Mouse (Mus musculus) liver, postnatal 0 days (tissue): ENCODE measurements around the gene Fbxo42. TPM values are rescaled to one million over a fixed set of nuclear protein-coding genes. Genes with fewer than 3 reads are reported as not detected.

Experiments
- ATAC-seq: fragments of 200-750 bp; cut with Nextera tagmentation; 2 replicates; pipeline ENCODE4 v1.8.0; 2017; ENCODE audit warnings: mild to moderate bottlenecking, moderate library complexity
- DNase-seq: peaks from one replicate; pipeline ENCODE4 v3.0.0-alpha.2; 2016
- H3K27ac ChIP-seq: fragments of 300-500 bp; sonication (generic); 2 replicates; pipeline ENCODE4 v1.5.1; 2014; ENCODE audit warnings: antibody characterized with exemption, moderate library complexity, mild to moderate bottlenecking, low read depth
- H3K27me3 ChIP-seq: fragments of 300-500 bp; sonication (generic); 2 replicates; pipeline ENCODE4 v1.6.1; 2014; ENCODE audit warnings: low read length, control low read depth, mixed read lengths; ENCODE audit not compliant: insufficient read depth
- H3K36me3 ChIP-seq: fragments of 300-500 bp; sonication (generic); replicated peaks from 2 replicates; pipeline ENCODE4 v1.6.1; 2014; ENCODE audit warnings: mild to moderate bottlenecking, control low read depth, low read length, moderate library complexity, mixed read lengths; ENCODE audit not compliant: insufficient read depth
- H3K4me1 ChIP-seq: fragments of 300-500 bp; sonication (generic); 2 replicates; pipeline ENCODE4 v1.6.1; 2014; ENCODE audit warnings: antibody characterized with exemption, mild to moderate bottlenecking, control low read depth; ENCODE audit not compliant: insufficient read depth
- H3K4me2 ChIP-seq: fragments of 300-500 bp; sonication (generic); 2 replicates; pipeline ENCODE4 v1.6.1; 2014; ENCODE audit warnings: low read depth, mild to moderate bottlenecking, low read length, moderate library complexity, mixed read lengths
- H3K4me3 ChIP-seq: fragments of 300-500 bp; sonication (generic); 2 replicates; pipeline ENCODE4 v1.5.1; 2014; ENCODE audit warnings: low read depth, low read length
- H3K9ac ChIP-seq: fragments of 300-500 bp; sonication (generic); replicated peaks from 2 replicates; pipeline ENCODE4 v1.6.1; 2014; ENCODE audit warnings: mild to moderate bottlenecking, moderate library complexity
- H3K9me3 ChIP-seq: fragments of 300-500 bp; sonication (generic); 2 replicates; pipeline ENCODE4 v1.6.1; 2016; ENCODE audit warnings: mild to moderate bottlenecking, control low read depth, low read length, mixed read lengths
- CTCF ChIP-seq: sonication (generic); IDR thresholded peaks from 2 replicates; pipeline ENCODE4 v1.5.1; 2016; ENCODE audit warnings: antibody characterized with exemption, low read depth
- EP300 ChIP-seq: IDR thresholded peaks from 2 replicates; pipeline ENCODE4 v1.6.1; 2016; ENCODE audit warnings: antibody characterized with exemption, low read depth, mild to moderate bottlenecking
- WGBS: fragments of 180-500 bp; shearing (Covaris S2); extraction: QIAGEN DNeasy Blood & Tissue Kit; methylation state at CpG from one replicate; pipeline ENCODE4 v1.1.7; 2014; ENCODE audit not compliant: insufficient replicate concordance; 5-methylcytosine and 5-hydroxymethylcytosine counted together
- polyA plus RNA-seq: library from polyadenylated mRNA; unstranded; fragments of >200 nt; fragmentation: Nextera tagmentation; extraction: Ambion mirVana; gene quantifications from 2 replicates; pipeline ENCODE4 v1.2.1, GENCODE M21; 2015

Fbxo42 gene
- polyA plus RNA-seq, 1 experiment from 2014 or later = 11.7 TPM

- no peak overlapping the region; the same call in 1 of the 2 replicates for H3K9ac ChIP-seq
- no peak overlapping the region for H3K4me3 ChIP-seq
- TF ChIP-seq EP300 (no peak), CTCF (no peak)
- 82% methylated on average over 5 of the region's 5 CpGs for WGBS
- H3K27me3 ChIP-seq = no peaks in the 10 kb centered on the region
- DNase-seq = no peak
- H3K27ac ChIP-seq = peak overlapping the region; percentile 81
- H3K4me1 ChIP-seq = peaks cover 5% of the 10 kb centered on the region; the same call in 1 of the 2 replicates
- H3K9me3 ChIP-seq = no peaks in the 10 kb centered on the region
- H3K36me3 ChIP-seq = peaks cover 59% of the 10 kb centered on the region
- ATAC-seq = no peak
- H3K4me2 ChIP-seq = no peak overlapping the region
These were observed 28.1 kb downstream of the Fbxo42 start for GRCm38 (mm10) chr4:141175783-141176182.

GRCm38 (mm10) chr4:141176328-141176838 is 28.7 kb downstream of the Fbxo42 start:
- Histone ChIP-seq H3K9ac (no peak overlapping the region; the same call in 1 of the 2 replicates), H3K27ac (peak overlapping the region; percentile 81), H3K4me2 (no peak overlapping the region), H3K36me3 (peaks cover 59% of the 10 kb centered on the region), H3K4me1 (peaks cover 5% of the 10 kb centered on the region; the same call in 1 of the 2 replicates), H3K4me3 (no peak overlapping the region), H3K9me3 (no peaks in the 10 kb centered on the region), H3K27me3 (no peaks in the 10 kb centered on the region)
- WGBS = 71% methylated on average over 10 of the region's 10 CpGs
- DNase-seq (no peak), ATAC-seq (peak; percentile 75)
- TF ChIP-seq EP300 (0 out of 2 replicates have a peak, but pooled peaks have one; percentile 12), CTCF (no peak)

GRCm38 (mm10) chr4:141178500-141178899 is 30.8 kb downstream of the Fbxo42 start:
- Histone ChIP-seq H3K9me3 (no peaks in the 10 kb centered on the region), H3K9ac (no peak overlapping the region), H3K4me1 (peaks cover 5% of the 10 kb centered on the region), H3K36me3 (peaks cover 58% of the 10 kb centered on the region), H3K27me3 (no peaks in the 10 kb centered on the region), H3K27ac (no peak overlapping the region), H3K4me3 (no peak overlapping the region), H3K4me2 (no peak overlapping the region)
- TF ChIP-seq EP300 = no peak
- ATAC-seq (no peak), DNase-seq (no peak)
- WGBS = 90% methylated on average over 4 of the region's 4 CpGs

GRCm38 (mm10) chr4:141180831-141181230 is 33.1 kb downstream of the Fbxo42 start:
- WGBS = 90% methylated on average over 8 of the region's 8 CpGs
- no peak for ATAC-seq
- H3K4me3 ChIP-seq = no peak overlapping the region
- H3K36me3 ChIP-seq = peaks cover 52% of the 10 kb centered on the region
- no peak overlapping the region for H3K27ac ChIP-seq
- no peaks in the 10 kb centered on the region for H3K9me3 ChIP-seq
- TF ChIP-seq EP300 = no peak
- TF ChIP-seq CTCF = no peak
- H3K9ac ChIP-seq = no peak overlapping the region
- H3K4me1 ChIP-seq = peaks cover 11% of the 10 kb centered on the region
- H3K27me3 ChIP-seq = no peaks in the 10 kb centered on the region
- no peak overlapping the region for H3K4me2 ChIP-seq
- DNase-seq = no peak

GRCm38 (mm10) chr4:141181981-141182380 is 34.3 kb downstream of the Fbxo42 start:
- H3K4me1 ChIP-seq = peaks cover 17% of the 10 kb centered on the region
- 76% methylated on average over 6 of the region's 6 CpGs for WGBS

GRCm38 (mm10) chr4:141183932-141184331 is 36.2 kb downstream of the Fbxo42 start:
- no peak overlapping the region for H3K4me3 ChIP-seq
- peaks cover 23% of the 10 kb centered on the region for H3K4me1 ChIP-seq
- WGBS = 89% methylated on average over 2 of the region's 2 CpGs
- DNase-seq = no peak
- H3K27ac ChIP-seq = no peak overlapping the region
- TF ChIP-seq CTCF (no peak), EP300 (no peak)
- no peak overlapping the region for H3K9ac ChIP-seq
- H3K4me2 ChIP-seq = no peak overlapping the region
- ATAC-seq = no peak
- H3K27me3 ChIP-seq = no peaks in the 10 kb centered on the region
- no peaks in the 10 kb centered on the region for H3K9me3 ChIP-seq
- H3K36me3 ChIP-seq = peaks cover 32% of the 10 kb centered on the region

More at GRCm38 (mm10) chr4:141181981-141182380, 34.3 kb downstream of the Fbxo42 start:
- no peak overlapping the region for H3K27ac ChIP-seq
- no peak for TF ChIP-seq EP300
- no peak for TF ChIP-seq CTCF
- no peak overlapping the region for H3K9ac ChIP-seq
- no peak overlapping the region for H3K4me2 ChIP-seq
- H3K9me3 ChIP-seq = no peaks in the 10 kb centered on the region
- no peak for DNase-seq
- H3K27me3 ChIP-seq = no peaks in the 10 kb centered on the region
- peaks cover 45% of the 10 kb centered on the region for H3K36me3 ChIP-seq
- no peak overlapping the region for H3K4me3 ChIP-seq
- no peak for ATAC-seq
